Mouse (Mus musculus): ENCODE results near the gene Slc6a16.
"Not testable (repeated sequence)": the region's sequence is repeated elsewhere in the genome, so short reads cannot be mapped to it uniquely, and the experiment has no call there.

DNA sequence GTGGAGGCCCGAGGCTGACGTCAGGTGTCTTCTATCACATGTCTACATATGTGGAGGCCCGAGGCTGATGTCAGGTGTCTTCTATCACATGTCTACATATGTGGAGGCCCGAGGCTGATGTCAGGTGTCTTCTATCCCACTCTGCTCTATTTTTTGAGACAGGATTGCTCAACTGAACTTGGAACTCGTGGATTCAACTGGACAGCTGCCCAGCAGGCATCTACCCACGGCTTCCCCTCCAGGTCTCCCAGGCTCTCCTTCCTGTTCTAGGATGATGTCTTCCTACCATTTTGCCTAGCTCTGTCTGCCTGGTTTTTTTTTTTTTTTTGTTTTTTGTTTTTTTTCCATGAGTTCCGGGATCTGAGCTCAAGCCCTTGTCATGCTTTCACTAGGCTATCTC is 14.9 kb downstream of the Slc6a16 start:
- not testable (repeated sequence) for TF ChIP-seq EP300, CTCF (IDR thresholded peaks at IDR 0.05; ENCODE audit: low read depth)
